Mouse (Mus musculus): ENCODE results near the gene Phkg1.
A peak's percentile ranks its signal among the peaks of the same experiment; 100 is the strongest.
"Not testable (repeated sequence)": the region's sequence is repeated elsewhere in the genome, so short reads cannot be mapped to it uniquely, and the experiment has no call there.

The Phkg1 gene

GRCm38 (mm10) chr5:129907775-129908174 is 9.4 kb upstream of the Phkg1 start:
- DNase-seq, result no peak

- DNase-seq, result peak; percentile 97
These were observed 2.9 kb downstream of the Phkg1 start, which contains the start of gene Zbed5 for GRCm38 (mm10) chr5:129895198-129896088. TSS of gene Zbed5 (plus strand) at chr5:129895723.

- not testable (repeated sequence) for DNase-seq
These were observed 8.0 kb downstream of the Phkg1 start for GRCm38 (mm10) chr5:129890390-129890789.

- peak; percentile 99 for DNase-seq
These were observed 11.3 kb downstream of the Phkg1 start, which contains the start of gene Chchd2 for GRCm38 (mm10) chr5:129886911-129887636. TSS of gene Chchd2 (minus strand) at chr5:129887470.

- DNase-seq, result no peak
These were observed 12.1 kb downstream of the Phkg1 start for GRCm38 (mm10) chr5:129886271-129886670.

- DNase-seq, result no peak
These were observed 18.5 kb downstream of the Phkg1 start for GRCm38 (mm10) chr5:129879888-129880287.

GRCm38 (mm10) chr5:129878946-129879345 is 19.4 kb downstream of the Phkg1 start:
- peak; percentile 39 for DNase-seq

GRCm38 (mm10) chr5:129877731-129878455 is 20.5 kb downstream of the Phkg1 start:
- DNase-seq, result no peak

- DNase-seq, result no peak
These were observed 23.3 kb downstream of the Phkg1 start for GRCm38 (mm10) chr5:129875098-129875497.

- DNase-seq, result no peak
These were observed 24.4 kb downstream of the Phkg1 start for GRCm38 (mm10) chr5:129873942-129874341.

- DNase-seq, result no peak
These were observed 27.1 kb downstream of the Phkg1 start for GRCm38 (mm10) chr5:129871238-129871637.

GRCm38 (mm10) chr5:129869238-129869995 is 28.9 kb downstream of the Phkg1 start:
- DNase-seq, result no peak

- DNase-seq, result no peak
These were observed 32.5 kb downstream of the Phkg1 start for GRCm38 (mm10) chr5:129865841-129866240.

GRCm38 (mm10) chr5:129864467-129864866 is 33.9 kb downstream of the Phkg1 start:
- DNase-seq, result peak; percentile 60

- no peak for DNase-seq
These were observed 36.0 kb downstream of the Phkg1 start for GRCm38 (mm10) chr5:129862325-129862724.

GRCm38 (mm10) chr5:129856414-129856813 is 41.9 kb downstream of the Phkg1 start:
- DNase-seq, result no peak

GRCm38 (mm10) chr5:129855163-129855562 is 43.2 kb downstream of the Phkg1 start:
- no peak for DNase-seq

GRCm38 (mm10) chr5:129847558-129847820 is 50.9 kb downstream of the Phkg1 start:
- DNase-seq, result no peak

- DNase-seq, result peak; percentile 96
These were observed 51.4 kb downstream of the Phkg1 start, which contains the start of gene Sumf2 for GRCm38 (mm10) chr5:129846752-129847557. TSS of gene Sumf2 (plus strand) at chr5:129846986.

GRCm38 (mm10) chr5:129844848-129845247 is 53.5 kb downstream of the Phkg1 start:
- no peak for DNase-seq
